Mouse (Mus musculus) limb, embryonic 12.5 days (tissue): ENCODE measurements around the gene Gosr1. TPM values are rescaled to one million over a fixed set of nuclear protein-coding genes. Genes with fewer than 3 reads are reported as not detected.

ENCODE experiments used
- ATAC-seq: fragments of 200-750 bp; cut with Nextera tagmentation; 2 replicates; pipeline ENCODE4 v1.8.0; 2017; ENCODE audit warnings: low read depth, moderate TSS enrichment; ENCODE audit not compliant: insufficient number of reproducible peaks, insufficient read depth, low FRiP score, low TSS enrichment
- H3K27ac ChIP-seq: fragments of 300-500 bp; sonication (generic); 2 replicates; pipeline ENCODE4 v1.5.1; 2016; ENCODE audit warnings: mild to moderate bottlenecking, moderate library complexity
- H3K27me3 ChIP-seq: fragments of 300-500 bp; sonication (generic); 2 replicates; pipeline ENCODE4 v1.6.1; 2016; ENCODE audit warnings: mild to moderate bottlenecking, moderate library complexity
- H3K36me3 ChIP-seq: fragments of 300-500 bp; sonication (generic); 2 replicates; pipeline ENCODE4 v1.6.1; 2016; ENCODE audit warnings: mild to moderate bottlenecking, moderate library complexity
- H3K4me1 ChIP-seq: fragments of 300-500 bp; sonication (generic); replicated peaks from 2 replicates; pipeline ENCODE4 v1.6.1; 2016
- H3K4me2 ChIP-seq: fragments of 300-500 bp; sonication (generic); 2 replicates; pipeline ENCODE4 v1.6.1; 2016; ENCODE audit warnings: mild to moderate bottlenecking, moderate library complexity
- H3K4me3 ChIP-seq: fragments of 300-500 bp; sonication (generic); replicated peaks from 2 replicates; pipeline ENCODE4 v1.5.1; 2016; ENCODE audit warnings: mild to moderate bottlenecking
- H3K9ac ChIP-seq: fragments of 300-500 bp; sonication (generic); replicated peaks from 2 replicates; pipeline ENCODE4 v1.6.1; 2016; ENCODE audit warnings: mild to moderate bottlenecking, moderate library complexity
- H3K9me3 ChIP-seq: fragments of 300-500 bp; sonication (generic); 2 replicates; pipeline ENCODE4 v1.6.1; 2016; ENCODE audit warnings: mild to moderate bottlenecking, moderate library complexity
- WGBS: fragments of 180-500 bp; shearing (Covaris S2); methylation state at CpG from one replicate; pipeline ENCODE4 v1.1.7; 2016; 5-methylcytosine and 5-hydroxymethylcytosine counted together
- polyA plus RNA-seq: library from polyadenylated mRNA; unstranded; fragments of >200 nt; fragmentation: Nextera tagmentation; extraction: Ambion mirVana; gene quantifications from 2 replicates; pipeline ENCODE4 v1.2.1, GENCODE M21; 2016

Gosr1 gene
- polyA plus RNA-seq, 1 experiment from 2014 or later = 23.7 TPM

DNA sequence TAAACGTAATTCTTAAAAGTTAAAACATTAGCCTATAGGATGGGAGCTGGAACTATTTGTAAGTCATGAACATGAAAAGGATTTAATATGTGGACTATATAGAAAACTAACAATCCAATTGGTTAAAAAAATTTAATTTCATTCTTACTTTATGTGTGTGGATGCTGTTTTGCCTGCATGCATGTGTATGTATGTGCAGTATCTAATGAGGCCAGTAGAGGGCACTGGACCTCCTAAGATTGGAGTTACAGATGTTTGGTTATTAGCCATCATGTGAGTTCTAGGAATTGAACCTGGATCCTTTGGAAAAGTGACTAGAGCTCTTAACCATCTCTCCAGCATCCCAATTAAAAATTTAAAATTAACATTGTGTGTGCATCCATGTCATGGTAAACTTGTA is 25.9 kb upstream of the Gosr1 start:
- no peaks in the 10 kb centered on the region for H3K4me1 ChIP-seq

DNA sequence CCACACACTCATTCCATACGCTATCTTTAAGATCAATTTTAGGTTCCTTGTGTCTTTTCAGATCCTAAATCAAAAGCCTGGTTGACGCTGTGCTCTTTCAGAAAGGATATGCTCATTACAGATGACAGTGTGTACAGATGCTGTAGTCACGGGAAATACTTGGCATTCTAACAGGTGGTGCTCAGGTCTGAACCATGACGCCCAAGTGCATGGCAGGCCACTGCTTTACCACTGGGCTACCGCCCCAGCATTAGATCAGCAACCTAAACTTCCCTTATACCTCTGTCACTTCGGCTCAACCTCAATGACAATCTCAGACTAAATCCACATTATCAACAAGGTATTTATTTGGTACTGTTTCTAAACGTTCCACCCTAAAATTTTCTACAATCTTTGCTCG is 12.2 kb upstream of the Gosr1 start:
- Histone ChIP-seq H3K4me2 (no peak overlapping the region), H3K27me3 (no peaks in the 10 kb centered on the region), H3K4me3 (no peak overlapping the region), H3K36me3 (peaks cover 11% of the 10 kb centered on the region; the same call in 1 of the 2 replicates), H3K27ac (no peak overlapping the region), H3K9ac (no peak overlapping the region), H3K9me3 (no peaks in the 10 kb centered on the region), H3K4me1 (no peaks in the 10 kb centered on the region)
- no peak for ATAC-seq
- 85% methylated on average over 8 of the region's 8 CpGs for WGBS

More for the DNA sequence above, 25.9 kb upstream of the Gosr1 start:
- Histone ChIP-seq H3K9ac (no peak overlapping the region), H3K36me3 (peaks cover 66% of the 10 kb centered on the region), H3K4me3 (no peak overlapping the region), H3K9me3 (no peaks in the 10 kb centered on the region), H3K27ac (no peak overlapping the region), H3K4me2 (no peak overlapping the region), H3K27me3 (no peaks in the 10 kb centered on the region)
- 91% methylated on average over 1 of the region's 1 CpGs for WGBS
- ATAC-seq = no peak

DNA sequence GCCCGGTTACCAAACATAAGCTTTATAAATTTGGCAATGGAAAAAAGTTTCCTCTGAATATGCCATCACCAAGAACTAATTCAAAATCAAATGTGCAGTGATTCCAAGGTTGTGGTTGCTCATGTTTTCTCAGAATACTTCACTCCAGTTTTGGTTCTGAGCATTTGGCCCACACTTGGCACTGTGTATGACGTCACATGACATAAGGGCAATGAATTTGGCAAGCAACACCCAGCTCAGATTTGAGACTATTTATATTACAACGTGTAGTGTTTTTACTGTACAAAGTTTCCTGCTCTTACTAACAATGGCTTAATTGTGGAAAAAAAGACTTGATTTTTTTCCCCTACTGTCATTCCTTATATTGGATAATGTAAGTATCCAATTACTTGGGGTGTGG is 10.4 kb upstream of the Gosr1 start:
- ATAC-seq = no peak
- no peaks in the 10 kb centered on the region for H3K27me3 ChIP-seq
- WGBS = 79% methylated on average over 3 of the region's 3 CpGs
- H3K4me2 ChIP-seq = no peak overlapping the region
- H3K4me1 ChIP-seq = no peaks in the 10 kb centered on the region
- no peak overlapping the region for H3K27ac ChIP-seq
- H3K4me3 ChIP-seq = no peak overlapping the region
- H3K9ac ChIP-seq = no peak overlapping the region
- no peaks in the 10 kb centered on the region; the same call in 1 of the 2 replicates for H3K36me3 ChIP-seq
- H3K9me3 ChIP-seq = no peaks in the 10 kb centered on the region

DNA sequence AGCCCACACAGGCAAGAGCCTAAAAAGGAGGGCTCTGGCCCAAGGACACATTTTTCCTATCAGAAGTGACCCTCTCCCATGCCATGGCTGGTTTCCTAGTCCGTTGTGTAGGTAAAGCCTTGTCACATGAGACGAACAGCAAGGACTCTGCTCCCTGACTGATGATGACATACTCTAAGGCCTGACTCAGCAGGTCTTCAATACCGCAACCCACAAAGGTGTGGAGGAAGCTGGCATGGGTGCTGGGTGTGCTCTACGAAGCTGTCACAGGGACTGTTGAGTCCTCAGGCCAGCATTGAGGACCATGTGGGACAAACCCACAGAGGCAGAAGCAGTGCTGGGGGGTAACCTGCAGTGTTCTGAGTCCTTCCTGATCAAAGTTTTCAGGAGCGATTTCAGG is 7.2 kb upstream of the Gosr1 start:
- no peak overlapping the region for H3K9ac ChIP-seq
- no peaks in the 10 kb centered on the region for H3K4me1 ChIP-seq
- no peak for ATAC-seq
- H3K4me2 ChIP-seq = no peak overlapping the region
- H3K27me3 ChIP-seq = no peaks in the 10 kb centered on the region
- H3K27ac ChIP-seq = no peak overlapping the region
- H3K36me3 ChIP-seq = no peaks in the 10 kb centered on the region
- H3K4me3 ChIP-seq = no peak overlapping the region
- 86% methylated on average over 5 of the region's 5 CpGs for whole genome bisulfite sequencing
- H3K9me3 ChIP-seq = no peaks in the 10 kb centered on the region

DNA sequence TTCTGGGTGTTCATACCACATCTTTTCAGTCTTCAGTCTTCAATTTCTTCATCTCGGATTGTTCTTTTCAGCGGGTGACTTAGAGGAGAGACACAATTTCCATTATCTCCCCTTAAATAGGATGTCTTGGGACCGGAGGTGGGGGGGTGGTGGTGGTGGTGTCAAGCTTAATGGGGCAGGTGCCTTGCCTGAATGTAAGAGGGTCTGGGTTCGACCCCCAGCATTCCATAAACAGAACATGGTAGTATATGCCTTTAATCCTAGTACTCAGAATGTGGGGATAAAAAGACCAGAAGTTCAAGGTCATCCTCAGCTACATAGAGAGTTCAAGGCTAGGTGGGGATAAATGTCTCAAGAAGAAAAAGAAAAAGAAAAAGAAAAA is 353 bp upstream of the Gosr1 start:
- no peak overlapping the region for H3K27ac ChIP-seq
- 17% methylated on average over 4 of the region's 4 CpGs for WGBS
- H3K4me3 ChIP-seq = peak overlapping the region; percentile 80
- no peak overlapping the region; the same call in 1 of the 2 replicates for H3K9ac ChIP-seq
- H3K9me3 ChIP-seq = no peaks in the 10 kb centered on the region
- H3K36me3 ChIP-seq = peaks cover 21% of the 10 kb centered on the region
- peaks cover 8% of the 10 kb centered on the region; the same call in 1 of the 2 replicates for H3K27me3 ChIP-seq
- H3K4me1 ChIP-seq = peaks cover 3% of the 10 kb centered on the region; the same call in 1 of the 2 replicates
- H3K4me2 ChIP-seq = peak overlapping the region; percentile 75
- no peak for ATAC-seq

DNA sequence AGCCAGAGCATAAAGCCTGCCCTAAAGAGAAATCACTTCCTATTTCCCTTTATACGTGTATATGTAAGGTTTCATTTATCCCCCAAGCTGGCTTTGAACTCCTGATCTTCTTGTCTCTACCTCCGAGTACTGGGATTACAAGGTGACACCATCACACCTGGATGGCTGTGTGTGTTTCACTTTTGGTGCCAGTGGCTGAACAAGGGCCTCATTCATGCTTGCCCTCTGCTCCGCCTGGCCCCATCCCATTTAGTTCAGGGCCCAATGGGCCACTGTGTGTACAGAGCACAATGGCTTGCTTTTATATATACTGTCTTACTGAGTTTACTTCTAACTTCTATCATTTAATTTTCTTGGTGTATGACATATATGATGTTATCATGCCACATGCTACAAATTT is 11.1 kb downstream of the Gosr1 start:
- Histone ChIP-seq H3K36me3 (peaks cover 90% of the 10 kb centered on the region), H3K9me3 (no peaks in the 10 kb centered on the region), H3K4me3 (no peak overlapping the region), H3K4me1 (no peaks in the 10 kb centered on the region), H3K4me2 (no peak overlapping the region), H3K9ac (no peak overlapping the region), H3K27me3 (no peaks in the 10 kb centered on the region), H3K27ac (no peak overlapping the region)
- 91% methylated on average over 3 of the region's 3 CpGs for WGBS
- no peak for ATAC-seq

DNA sequence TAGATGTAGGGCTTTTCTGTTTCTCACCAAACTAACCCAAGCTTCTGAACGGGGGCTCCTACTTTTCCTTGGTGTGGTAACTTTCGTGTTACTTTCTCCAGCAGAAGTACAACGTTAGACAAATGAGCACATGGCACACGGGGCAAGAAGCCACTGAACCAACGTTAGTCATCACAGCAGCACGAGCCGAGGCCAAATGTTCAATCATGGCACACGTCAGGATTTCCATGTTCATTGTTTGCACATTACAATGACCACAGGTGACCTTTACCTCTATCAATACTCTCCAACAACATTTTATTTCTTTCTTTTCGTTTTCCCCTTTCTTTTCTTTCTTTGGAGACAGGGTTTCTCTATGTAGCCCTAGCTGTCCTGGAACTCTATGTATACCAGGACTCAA is 14.6 kb downstream of the Gosr1 start:
- no peak overlapping the region for H3K27ac ChIP-seq
- H3K27me3 ChIP-seq = no peaks in the 10 kb centered on the region
- no peak overlapping the region for H3K9ac ChIP-seq
- WGBS = 94% methylated on average over 9 of the region's 9 CpGs
- ATAC-seq = no peak
- peaks cover 91% of the 10 kb centered on the region for H3K36me3 ChIP-seq
- no peak overlapping the region for H3K4me3 ChIP-seq
- H3K4me2 ChIP-seq = no peak overlapping the region
- no peaks in the 10 kb centered on the region for H3K9me3 ChIP-seq
- H3K4me1 ChIP-seq = no peaks in the 10 kb centered on the region

DNA sequence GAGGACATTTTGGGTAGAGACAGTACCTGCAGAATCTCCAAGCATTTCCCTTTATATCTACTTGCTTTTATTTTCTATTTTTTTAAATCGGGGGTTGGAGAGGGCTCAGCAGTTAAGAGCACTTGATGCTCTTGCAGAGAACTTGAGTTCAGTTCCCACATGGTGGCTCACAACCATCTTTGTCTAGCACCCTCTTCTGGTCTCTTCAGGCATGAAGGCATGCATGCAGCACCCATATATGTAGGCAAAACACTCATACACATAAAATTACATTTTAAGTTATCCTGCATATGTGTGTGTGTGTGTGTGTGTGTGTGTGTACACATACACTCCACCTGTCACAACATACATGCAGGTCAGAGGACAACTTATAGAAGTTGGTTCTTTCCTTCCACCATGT is 17.5 kb downstream of the Gosr1 start:
- H3K9ac ChIP-seq = no peak overlapping the region
- H3K27ac ChIP-seq = no peak overlapping the region
- H3K27me3 ChIP-seq = no peaks in the 10 kb centered on the region
- no peaks in the 10 kb centered on the region for H3K4me1 ChIP-seq
- ATAC-seq = no peak
- H3K4me2 ChIP-seq = no peak overlapping the region
- WGBS = 88% methylated on average over 1 of the region's 1 CpGs
- H3K9me3 ChIP-seq = no peaks in the 10 kb centered on the region
- H3K4me3 ChIP-seq = no peak overlapping the region
- peaks cover 89% of the 10 kb centered on the region for H3K36me3 ChIP-seq

DNA sequence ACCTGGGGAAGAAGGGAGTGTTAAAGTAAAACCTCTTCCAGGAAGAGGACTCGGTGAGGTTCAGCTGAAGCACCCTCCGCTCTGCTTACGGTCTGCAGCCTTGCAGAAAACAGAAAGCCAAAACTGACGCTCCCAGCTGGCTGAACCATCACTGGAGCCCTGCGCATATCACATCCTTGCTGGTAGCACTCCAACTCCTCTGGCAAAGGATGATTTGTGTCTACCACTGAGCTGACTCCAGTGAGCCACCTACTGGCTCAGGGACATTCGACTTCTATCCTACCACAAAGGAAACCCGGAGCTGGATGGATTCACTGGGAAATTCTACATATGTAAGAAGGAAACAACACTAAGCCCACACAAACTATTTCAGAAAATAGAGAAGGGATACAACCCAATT is 18.8 kb downstream of the Gosr1 start:
- Histone ChIP-seq H3K9me3 (no peaks in the 10 kb centered on the region), H3K4me2 (no peak overlapping the region), H3K36me3 (peaks cover 78% of the 10 kb centered on the region), H3K27ac (no peak overlapping the region), H3K27me3 (no peaks in the 10 kb centered on the region), H3K4me1 (no peaks in the 10 kb centered on the region), H3K9ac (no peak overlapping the region), H3K4me3 (no peak overlapping the region)
- ATAC-seq = no peak
- 77% methylated on average over 7 of the region's 7 CpGs for WGBS

DNA sequence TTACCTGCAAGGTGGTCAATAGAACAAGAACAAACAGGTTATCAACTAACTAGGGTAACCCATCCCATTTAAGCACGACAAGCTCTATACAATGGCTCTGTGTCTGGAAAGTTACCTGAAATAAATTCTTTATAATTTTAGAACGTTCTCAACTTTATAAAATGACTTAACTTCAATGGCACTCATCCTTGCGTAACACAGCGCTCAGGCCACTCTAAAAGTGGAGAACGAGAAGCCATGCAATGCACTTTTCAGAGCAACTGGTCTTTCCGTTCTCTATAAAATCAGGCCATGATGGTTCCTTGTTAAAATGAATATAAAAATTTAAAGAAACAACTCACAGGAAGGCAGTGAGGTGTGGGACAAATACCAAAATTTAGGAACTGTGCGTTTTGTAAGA is 20.9 kb downstream of the Gosr1 start:
- no peaks in the 10 kb centered on the region for H3K27me3 ChIP-seq
- ATAC-seq = no peak
- no peak overlapping the region for H3K27ac ChIP-seq
- H3K9ac ChIP-seq = no peak overlapping the region
- no peaks in the 10 kb centered on the region for H3K4me1 ChIP-seq
- H3K36me3 ChIP-seq = peaks cover 65% of the 10 kb centered on the region
- H3K4me2 ChIP-seq = no peak overlapping the region
- no peak overlapping the region for H3K4me3 ChIP-seq
- H3K9me3 ChIP-seq = no peaks in the 10 kb centered on the region
- 93% methylated on average over 7 of the region's 7 CpGs for WGBS

DNA sequence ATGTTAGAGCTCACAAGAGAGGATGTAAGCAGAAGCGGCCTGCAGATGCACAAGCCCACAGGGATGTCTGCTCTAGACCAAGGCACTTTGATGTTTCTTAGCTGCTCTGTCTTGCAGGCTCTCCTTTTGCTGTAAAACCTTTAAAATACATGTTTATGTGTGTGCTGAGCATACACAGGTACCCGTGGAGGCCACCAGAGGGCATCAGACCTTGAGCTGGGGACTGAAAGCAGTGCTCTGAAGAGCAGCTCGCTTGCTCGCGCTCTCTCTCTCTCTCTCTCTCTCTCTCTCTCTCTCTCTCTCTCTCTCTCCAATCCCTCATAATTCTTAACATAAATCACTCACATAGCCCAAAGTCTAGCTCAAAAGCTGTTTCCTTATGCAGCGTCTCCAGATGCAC is 24.3 kb downstream of the Gosr1 start:
- Histone ChIP-seq H3K36me3 (peaks cover 67% of the 10 kb centered on the region), H3K27ac (no peak overlapping the region), H3K4me3 (no peak overlapping the region), H3K4me1 (no peaks in the 10 kb centered on the region), H3K9me3 (no peaks in the 10 kb centered on the region), H3K9ac (no peak overlapping the region), H3K27me3 (no peaks in the 10 kb centered on the region), H3K4me2 (no peak overlapping the region)
- ATAC-seq = no peak
- 77% methylated on average over 6 of the region's 6 CpGs for WGBS

DNA sequence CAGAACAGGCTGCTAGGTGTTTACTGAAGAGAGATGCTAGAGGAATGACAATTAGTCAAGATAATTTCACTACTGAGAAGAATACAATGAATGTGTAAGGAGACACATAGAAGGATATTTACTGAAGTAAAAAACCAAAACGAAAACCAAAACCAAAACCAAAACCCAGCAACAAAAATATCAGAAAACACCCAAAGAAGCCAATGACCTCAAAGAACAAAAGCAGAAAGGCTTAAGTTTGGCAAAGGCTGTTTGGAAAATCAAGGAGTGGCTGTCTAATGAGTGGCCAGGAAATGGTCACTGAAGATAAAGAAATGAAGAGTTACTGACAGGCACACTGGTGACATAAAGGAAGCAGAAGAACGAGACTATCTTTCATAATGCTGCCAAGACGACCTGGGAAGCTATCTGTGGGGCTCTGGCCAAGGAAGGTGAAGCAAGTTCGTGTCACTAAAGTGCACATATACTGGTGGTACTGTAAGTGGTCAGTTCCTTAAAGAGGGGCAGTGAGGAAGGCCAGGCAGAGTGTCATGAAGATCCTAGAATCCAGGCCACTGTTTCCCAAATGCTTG is 27.5 kb downstream of the Gosr1 start:
- ATAC-seq = no peak
- H3K4me2 ChIP-seq = no peak overlapping the region
- no peaks in the 10 kb centered on the region for H3K4me1 ChIP-seq
- H3K36me3 ChIP-seq = peaks cover 72% of the 10 kb centered on the region
- H3K9me3 ChIP-seq = no peaks in the 10 kb centered on the region
- H3K27ac ChIP-seq = no peak overlapping the region
- no peaks in the 10 kb centered on the region for H3K27me3 ChIP-seq
- WGBS = 82% methylated on average over 4 of the region's 4 CpGs
- H3K9ac ChIP-seq = no peak overlapping the region
- no peak overlapping the region for H3K4me3 ChIP-seq
